In genomic region chr3:84305010-84305692, GRCm38 (mm10) we compare ENCODE assay signal across 8 mouse cellular contexts. TPM values are rescaled to one million over a fixed set of nuclear protein-coding genes. Genes with fewer than 3 reads are reported as not detected.
DNase-seq lines count a peak whose midpoint lies in the region; ATAC-seq and TF ChIP-seq lines count a peak whose summit lies in the region.

No protein-coding gene starts in this region.

- H3K9ac ChIP-seq in liver, embryonic 12.5 days = no peak overlapping the region

- H3K27me3 ChIP-seq in liver, embryonic 12.5 days (replicated peaks) = peaks cover 76% of the 10 kb centered on the region
- H3K27me3 ChIP-seq in myocyte (ENCODE audit: control insufficient read depth, insufficient read depth, insufficient read length) = no peaks in the 10 kb centered on the region

- no peak overlapping the region for H3K27ac ChIP-seq in liver, embryonic 12.5 days

- H3K36me3 ChIP-seq in liver, embryonic 12.5 days = no peaks in the 10 kb centered on the region
- no peaks in the 10 kb centered on the region for H3K36me3 ChIP-seq in myocyte (ENCODE audit: control insufficient read depth, insufficient read depth)

- peak; percentile 90 for DNase-seq in heart, adult 11 months
- DNase-seq in heart, adult 8-10 months (ENCODE audit: low spot score) = no peak
- peak; percentile 72 to 76 for DNase-seq in cerebellum, postnatal 14 days
- DNase-seq in frontal cortex, postnatal 25 days (ENCODE audit: low spot score in 2 of 2) = peak; percentile 49 to 63
- DNase-seq in kidney, postnatal 36 days = peak; percentile 53 to 56
- DNase-seq in testis, postnatal 14 days (ENCODE audit: low spot score) = peak; percentile 75

- 4% methylated on average over 28 of the region's 28 CpGs for WGBS in liver, embryonic 12.5 days (ENCODE audit: insufficient replicate concordance)

- peak overlapping the region; percentile 34 for H3K4me3 ChIP-seq in liver, embryonic 12.5 days
- peak overlapping the region; percentile 8 for H3K4me3 ChIP-seq in myocyte

- H3K4me1 ChIP-seq in liver, embryonic 12.5 days = 0 out of 2 replicates have a peak, but pooled peaks cover 11% of the 10 kb centered on the region

- no peak overlapping the region for H3ac ChIP-seq in myocyte (ENCODE audit: control insufficient read depth, insufficient read length)

- 0 out of 2 replicates have a peak, but pooled peaks have one; percentile 10 for ATAC-seq in liver, embryonic 12.5 days

- no peaks in the 10 kb centered on the region for H3K9me3 ChIP-seq in liver, embryonic 12.5 days (replicated peaks)

- peak overlapping the region; percentile 55 for H3K4me2 ChIP-seq in liver, embryonic 12.5 days
- H3K4me2 ChIP-seq in myocyte (ENCODE audit: low read depth) = peak overlapping the region; percentile 71

- H3K79me2 ChIP-seq in myocyte (ENCODE audit: control insufficient read depth, insufficient read depth) = no peaks in the 10 kb centered on the region

- TF ChIP-seq POLR2A in myocyte (IDR thresholded peaks at IDR 0.05; ENCODE audit: insufficient read length, low read depth) = no peak

TF ChIP-seq in myocyte, 11 proteins besides CTCF, POLR2A, EP300 and RAD21:
- TF ChIP-seq MYOG (IDR thresholded peaks at IDR 0.05; ENCODE audit: control insufficient read depth in 1 of 3, insufficient read depth in 1 of 3, insufficient read length in 2 of 3, low read depth in 2 of 3) (peak in 2 of 3 experiments; percentile 55), MYOD1 (IDR thresholded peaks at IDR 0.05; ENCODE audit: control insufficient read depth in 1 of 3, insufficient read length in 2 of 3, low read depth in 2 of 3) (peak in 2 of 3 experiments; percentile 41 to 66), CEBPB (IDR thresholded peaks at IDR 0.05; ENCODE audit: insufficient read depth, poor library complexity, severe bottlenecking) (no peak), USF1 (IDR thresholded peaks at IDR 0.05; ENCODE audit: low read depth) (no peak), TCF12 (IDR thresholded peaks at IDR 0.05; ENCODE audit: insufficient read depth, poor library complexity, severe bottlenecking) (no peak), REST (IDR thresholded peaks at IDR 0.05; ENCODE audit: insufficient read depth, insufficient read length) (no peak), MAX (IDR thresholded peaks at IDR 0.05; ENCODE audit: low read depth) (no peak)

RNA-seq across cellular contexts. Expression of gene Trim2, which starts 1.5 kb away (rescaled TPM):
- total RNA-seq in heart, adult 8-10 months (2022) = 1 to 10 TPM; 4.9 to 8.2 (median 6.7) TPM
- polyA plus RNA-seq in liver, embryonic 12.5 days (2016; fragmentation: Nextera tagmentation; extraction: Ambion mirVana) = 4.0 and 5.2 TPM in 2 replicates
- 3.2 TPM for polyA plus RNA-seq in myocyte (2012; fragmentation: generic; extraction: Trizol)
